Mouse (Mus musculus) limb, embryonic 15.5 days (tissue): ENCODE results near the gene Paqr6. TPM values are rescaled to one million over a fixed set of nuclear protein-coding genes. Genes with fewer than 3 reads are reported as not detected.

Experiments used
- ATAC-seq: fragments of 200-750 bp; cut with Nextera tagmentation; 2 replicates; pipeline ENCODE4 v1.8.0; 2017; ENCODE audit warnings: low read depth, moderate TSS enrichment; ENCODE audit not compliant: insufficient number of reproducible peaks, low FRiP score, low TSS enrichment
- H3K27ac ChIP-seq: fragments of 300-500 bp; sonication (generic); 2 replicates; pipeline ENCODE4 v1.5.1; 2015; ENCODE audit warnings: moderate library complexity, mild to moderate bottlenecking, inconsistent platforms
- H3K27me3 ChIP-seq: fragments of 300-500 bp; sonication (generic); 2 replicates; pipeline ENCODE4 v1.6.1; 2015; ENCODE audit warnings: inconsistent platforms
- H3K36me3 ChIP-seq: fragments of 300-500 bp; sonication (generic); 2 replicates; pipeline ENCODE4 v1.6.1; 2015; ENCODE audit warnings: inconsistent platforms
- H3K4me1 ChIP-seq: fragments of 300-500 bp; sonication (generic); 2 replicates; pipeline ENCODE4 v1.6.1; 2015; ENCODE audit warnings: inconsistent platforms
- H3K4me2 ChIP-seq: fragments of 300-500 bp; sonication (generic); 2 replicates; pipeline ENCODE4 v1.6.1; 2015; ENCODE audit warnings: mild to moderate bottlenecking, inconsistent platforms
- H3K4me3 ChIP-seq: fragments of 300-500 bp; sonication (generic); 2 replicates; pipeline ENCODE4 v1.5.1; 2015; ENCODE audit warnings: mild to moderate bottlenecking, inconsistent platforms
- H3K9ac ChIP-seq: fragments of 300-500 bp; sonication (generic); 2 replicates; pipeline ENCODE4 v1.6.1; 2015; ENCODE audit warnings: inconsistent platforms
- H3K9me3 ChIP-seq: fragments of 300-500 bp; sonication (generic); 2 replicates; pipeline ENCODE4 v1.6.1; 2016; ENCODE audit warnings: inconsistent platforms
- WGBS: fragments of 180-500 bp; shearing (Covaris S2); methylation state at CpG from one replicate; pipeline ENCODE4 v1.1.7; 2015; 5-methylcytosine and 5-hydroxymethylcytosine counted together
- polyA plus RNA-seq: library from polyadenylated mRNA; unstranded; fragments of >200 nt; fragmentation: Nextera tagmentation; extraction: Ambion mirVana; gene quantifications from 2 replicates; pipeline ENCODE4 v1.2.1, GENCODE M21; 2015

Gene Paqr6
- 16.4 and 16.9 TPM in 2 replicates for polyA plus RNA-seq

- Histone ChIP-seq H3K4me2 (peak within 1 kb of the TSS; percentile 41), H3K9me3 (no peaks in the 10 kb centered on the region), H3K36me3 (peaks cover 30% of the 10 kb centered on the region), H3K9ac (0 out of 2 replicates have a peak within 1 kb of the TSS, but pooled peaks have one; percentile 12), H3K4me1 (peaks cover 13% of the 10 kb centered on the region), H3K27ac (peak within 1 kb of the TSS; percentile 62), H3K4me3 (peak within 1 kb of the TSS; percentile 28), H3K27me3 (peaks cover 17% of the 10 kb centered on the region)
- WGBS: 3% methylated on average over 16 of the region's 16 CpGs
- no peak for ATAC-seq
Observed at GRCm38 (mm10) chr3:88364337-88364736, at the start of gene Paqr6. Gene Paqr6 (plus strand): TSS chr3:88364584.

GRCm38 (mm10) chr3:88324951-88325405 is 39.4 kb upstream of the Paqr6 start, which contains the start of gene Glmp:
Gene Glmp (plus strand): TSS chr3:88325023.
- Histone ChIP-seq H3K9ac (peak within 1 kb of the TSS; percentile 63), H3K27ac (0 out of 2 replicates have a peak within 1 kb of the TSS, but pooled peaks have one; percentile 48), H3K36me3 (peaks cover 54% of the 10 kb centered on the region), H3K27me3 (no peaks in the 10 kb centered on the region), H3K4me2 (peak within 1 kb of the TSS; percentile 75), H3K9me3 (no peaks in the 10 kb centered on the region), H3K4me3 (peak within 1 kb of the TSS; percentile 69), H3K4me1 (peaks cover 14% of the 10 kb centered on the region)
- peak; percentile 49; the same call in 1 of the 2 replicates for ATAC-seq
- under 1% methylated on average over 10 of the region's 10 CpGs for WGBS

- peaks cover 33% of the 10 kb centered on the region for H3K36me3 ChIP-seq
- no peak for ATAC-seq
- WGBS: 50% methylated on average over 5 of the region's 5 CpGs
- H3K27ac ChIP-seq: no peak overlapping the region
- H3K4me2 ChIP-seq: no peak overlapping the region
- no peaks in the 10 kb centered on the region for H3K27me3 ChIP-seq
- no peak overlapping the region for H3K9ac ChIP-seq
- H3K4me1 ChIP-seq: peaks cover 14% of the 10 kb centered on the region
- H3K9me3 ChIP-seq: no peaks in the 10 kb centered on the region
- H3K4me3 ChIP-seq: no peak overlapping the region
Observed at GRCm38 (mm10) chr3:88328956-88329355, 35.4 kb upstream of the Paqr6 start.

- H3K27me3 ChIP-seq: no peaks in the 10 kb centered on the region
- peaks cover 15% of the 10 kb centered on the region for H3K4me1 ChIP-seq
- H3K4me2 ChIP-seq: no peak overlapping the region
- H3K36me3 ChIP-seq: peaks cover 33% of the 10 kb centered on the region
- no peak overlapping the region for H3K27ac ChIP-seq
- no peaks in the 10 kb centered on the region for H3K9me3 ChIP-seq
- no peak overlapping the region for H3K4me3 ChIP-seq
- no peak for ATAC-seq
- no peak overlapping the region for H3K9ac ChIP-seq
- 32% methylated on average over 2 of the region's 2 CpGs for WGBS
Observed at GRCm38 (mm10) chr3:88331282-88331681, 33.1 kb upstream of the Paqr6 start.

GRCm38 (mm10) chr3:88334029-88334658 is 30.2 kb upstream of the Paqr6 start:
- H3K9me3 ChIP-seq: no peaks in the 10 kb centered on the region
- peak overlapping the region; percentile 12; the same call in 1 of the 2 replicates for H3K4me2 ChIP-seq
- H3K9ac ChIP-seq: 0 out of 2 replicates have a peak overlapping the region, but pooled peaks have one; percentile 4
- H3K36me3 ChIP-seq: peaks cover 14% of the 10 kb centered on the region
- no peak for ATAC-seq
- H3K27ac ChIP-seq: peak overlapping the region; percentile 59
- H3K27me3 ChIP-seq: no peaks in the 10 kb centered on the region
- WGBS: 45% methylated on average over 12 of the region's 12 CpGs
- H3K4me3 ChIP-seq: peak overlapping the region; percentile 27
- peaks cover 28% of the 10 kb centered on the region for H3K4me1 ChIP-seq

- peaks cover 28% of the 10 kb centered on the region for H3K4me1 ChIP-seq
- peak overlapping the region; percentile 85 for H3K4me3 ChIP-seq
- H3K27me3 ChIP-seq: no peaks in the 10 kb centered on the region
- H3K36me3 ChIP-seq: 0 out of 2 replicates have a peak, but pooled peaks cover 7% of the 10 kb centered on the region
- no peak for ATAC-seq
- peak overlapping the region; percentile 96; the same call in 1 of the 2 replicates for H3K27ac ChIP-seq
- 32% methylated on average over 3 of the region's 3 CpGs for WGBS
- peak overlapping the region; percentile 66 for H3K4me2 ChIP-seq
- peak overlapping the region; percentile 64 for H3K9ac ChIP-seq
- no peaks in the 10 kb centered on the region for H3K9me3 ChIP-seq
Observed at GRCm38 (mm10) chr3:88334902-88335435, 29.4 kb upstream of the Paqr6 start.

GRCm38 (mm10) chr3:88335436-88336053 is 28.8 kb upstream of the Paqr6 start:
- 1% methylated on average over 27 of the region's 27 CpGs for WGBS
- Histone ChIP-seq H3K4me1 (peaks cover 28% of the 10 kb centered on the region), H3K27me3 (no peaks in the 10 kb centered on the region), H3K4me2 (peak overlapping the region; percentile 66), H3K36me3 (0 out of 2 replicates have a peak, but pooled peaks cover 4% of the 10 kb centered on the region), H3K9me3 (no peaks in the 10 kb centered on the region), H3K4me3 (peak overlapping the region; percentile 85), H3K27ac (peak overlapping the region; percentile 96), H3K9ac (peak overlapping the region; percentile 64)
- peak; percentile 35; the same call in 1 of the 2 replicates for ATAC-seq

GRCm38 (mm10) chr3:88336058-88337013 is 28.0 kb upstream of the Paqr6 start, which contains the start of the genes Tmem79 and Smg5:
Gene Tmem79 (minus strand): TSS chr3:88336148.
Gene Smg5 (plus strand): TSS chr3:88336260.
- Histone ChIP-seq H3K9ac (peak within 1 kb of the TSS; percentile 90), H3K4me2 (peak within 1 kb of the TSS; percentile 66), H3K36me3 (no peaks in the 10 kb centered on the region), H3K4me1 (peaks cover 28% of the 10 kb centered on the region), H3K27ac (peak within 1 kb of the TSS; percentile 96), H3K4me3 (peak within 1 kb of the TSS; percentile 85), H3K27me3 (no peaks in the 10 kb centered on the region), H3K9me3 (no peaks in the 10 kb centered on the region)
- WGBS: 1% methylated on average over 50 of the region's 66 CpGs
- peak; percentile 92 for ATAC-seq

GRCm38 (mm10) chr3:88337367-88338020 is 26.9 kb upstream of the Paqr6 start:
- H3K27ac ChIP-seq: peak overlapping the region; percentile 38
- H3K4me3 ChIP-seq: peak overlapping the region; percentile 85
- no peaks in the 10 kb centered on the region for H3K9me3 ChIP-seq
- peaks cover 28% of the 10 kb centered on the region for H3K4me1 ChIP-seq
- no peaks in the 10 kb centered on the region for H3K27me3 ChIP-seq
- 72% methylated on average over 11 of the region's 11 CpGs for WGBS
- peaks cover 10% of the 10 kb centered on the region for H3K36me3 ChIP-seq
- no peak for ATAC-seq
- H3K9ac ChIP-seq: no peak overlapping the region
- no peak overlapping the region for H3K4me2 ChIP-seq

GRCm38 (mm10) chr3:88338316-88338715 is 26.1 kb upstream of the Paqr6 start:
- 90% methylated on average over 7 of the region's 7 CpGs for WGBS
- Histone ChIP-seq H3K4me3 (no peak overlapping the region), H3K9ac (no peak overlapping the region), H3K27ac (no peak overlapping the region), H3K36me3 (peaks cover 18% of the 10 kb centered on the region), H3K9me3 (no peaks in the 10 kb centered on the region), H3K27me3 (no peaks in the 10 kb centered on the region), H3K4me1 (peaks cover 28% of the 10 kb centered on the region), H3K4me2 (no peak overlapping the region)
- no peak for ATAC-seq
